Mouse (Mus musculus): ENCODE results near the gene G2e3. TPM values are rescaled to one million over a fixed set of nuclear protein-coding genes. Genes with fewer than 3 reads are reported as not detected.

G2e3 gene
- 1 to 10 TPM; 2.8 to 3.4 TPM for total RNA-seq (2021)

GRCm38 (mm10) chr12:51347988-51348697, at the start of gene G2e3:
Gene G2e3, plus strand, starts transcription at chr12:51348061.
- intact Hi-C loops (cut with DNase I), result loop anchor here (2.0 kb wide), 1 partner anchor 29 kb away; the partner anchor contains the start of gene Scfd1
- DNase-seq (ENCODE audit: low spot score), result peak; percentile 80

GRCm38 (mm10) chr12:51323604-51324003, 24.3 kb upstream of the G2e3 start:
- DNase-seq (ENCODE audit: low spot score), result no peak
- intact Hi-C loops (cut with DNase I), result no loop called here

- intact Hi-C loops (cut with DNase I), result no loop called here
- no peak for DNase-seq (ENCODE audit: low spot score)
Measured at GRCm38 (mm10) chr12:51326819-51327218, 21.0 kb upstream of the G2e3 start.

- intact Hi-C loops (cut with DNase I), result no loop called here
- DNase-seq (ENCODE audit: low spot score), result no peak
Measured at GRCm38 (mm10) chr12:51337014-51337413, 10.8 kb upstream of the G2e3 start.

- intact Hi-C loops (cut with DNase I), result no loop called here
- DNase-seq (ENCODE audit: low spot score), result no peak
Measured at GRCm38 (mm10) chr12:51346121-51346520, 1.7 kb upstream of the G2e3 start.

GRCm38 (mm10) chr12:51348698-51348998, 787 bp downstream of the G2e3 start:
- DNase-seq (ENCODE audit: low spot score), result no peak
- intact Hi-C loops (cut with DNase I), result loop anchor here (2.0 kb wide), 1 partner anchor 28 kb away; the partner anchor contains the start of gene Scfd1

- intact Hi-C loops (cut with DNase I), result no loop called here
- no peak for DNase-seq (ENCODE audit: low spot score)
Measured at GRCm38 (mm10) chr12:51355296-51355695, 7.4 kb downstream of the G2e3 start.

- no peak for DNase-seq (ENCODE audit: low spot score)
- intact Hi-C loops (cut with DNase I), result no loop called here
Measured at GRCm38 (mm10) chr12:51361294-51361693, 13.4 kb downstream of the G2e3 start.

- intact Hi-C loops (cut with DNase I), result no loop called here
- DNase-seq (ENCODE audit: low spot score), result no peak
Measured at GRCm38 (mm10) chr12:51362898-51363297, 15.0 kb downstream of the G2e3 start.

GRCm38 (mm10) chr12:51368504-51368903, 20.6 kb downstream of the G2e3 start:
- no peak for DNase-seq (ENCODE audit: low spot score)
- intact Hi-C loops (cut with DNase I), result no loop called here

- intact Hi-C loops (cut with DNase I), result loop anchor here (2.0 kb wide), 1 partner anchor 28 kb away; the partner anchor contains the start of gene G2e3
- DNase-seq (ENCODE audit: low spot score), result peak; percentile 86
Measured at GRCm38 (mm10) chr12:51377003-51377887, 29.4 kb downstream of the G2e3 start, which contains the start of gene Scfd1. Gene Scfd1, plus strand, starts transcription at chr12:51377510.

GRCm38 (mm10) chr12:51377888-51378190, 30.0 kb downstream of the G2e3 start:
- DNase-seq (ENCODE audit: low spot score), result no peak
- intact Hi-C loops (cut with DNase I), result loop anchor here (2.0 kb wide), 1 partner anchor 29 kb away; the partner anchor contains the start of gene G2e3

- intact Hi-C loops (cut with DNase I), result loop anchor here (10.0 kb wide), 1 partner anchor 355 kb away; no protein-coding TSS in a partner anchor
- no peak for DNase-seq (ENCODE audit: low spot score)
Measured at GRCm38 (mm10) chr12:51399871-51400270, 52.0 kb downstream of the G2e3 start.

GRCm38 (mm10) chr12:51402060-51402698, 54.3 kb downstream of the G2e3 start:
- DNase-seq (ENCODE audit: low spot score), result no peak
- intact Hi-C loops (cut with DNase I), result loop anchor here (2.0 kb wide), 1 partner anchor 19 kb away; no protein-coding TSS in a partner anchor

GRCm38 (mm10) chr12:51403987-51404586, 56.2 kb downstream of the G2e3 start:
- intact Hi-C loops (cut with DNase I), result loop anchor here (2.0 kb wide), 1 partner anchor 21 kb away; no protein-coding TSS in a partner anchor

GRCm38 (mm10) chr12:51411362-51411761, 63.5 kb downstream of the G2e3 start:
- intact Hi-C loops (cut with DNase I), result no loop called here
- no peak for DNase-seq (ENCODE audit: low spot score)

More at GRCm38 (mm10) chr12:51403987-51404586, 56.2 kb downstream of the G2e3 start:
- DNase-seq (ENCODE audit: low spot score), result no peak

All from heart, postnatal 25 days (tissue).